Mouse (Mus musculus): ENCODE measurements around the gene Saysd1. TPM values are rescaled to one million over a fixed set of nuclear protein-coding genes. Genes with fewer than 3 reads are reported as not detected.

Saysd1 gene
- polyA plus RNA-seq, 1 experiment from 2014 or later: 14.9 TPM

GRCm38 (mm10) chr14:20128162-20128561 is 10.2 kb downstream of the Saysd1 start:
- H3K9ac ChIP-seq (ENCODE audit: low read depth, low read length): no peak overlapping the region
- H3K4me2 ChIP-seq (replicated peaks; ENCODE audit: low read depth, low read length): no peak overlapping the region
- WGBS: 90% methylated on average over 6 of the region's 6 CpGs
- no peaks in the 10 kb centered on the region for H3K36me3 ChIP-seq (ENCODE audit: control insufficient read depth, insufficient read depth, low read length)
- H3K27ac ChIP-seq (ENCODE audit: low read depth, low read length): no peak overlapping the region
- no peak overlapping the region for H3K4me3 ChIP-seq (ENCODE audit: low read depth, low read length)
- H3K9me3 ChIP-seq (ENCODE audit: control insufficient read depth, low read length): no peaks in the 10 kb centered on the region
- DNase-seq (ENCODE audit: low spot score): no peak
- ATAC-seq (ENCODE audit: low FRiP score): no peak
- no peaks in the 10 kb centered on the region for H3K27me3 ChIP-seq (ENCODE audit: control insufficient read depth, insufficient read depth, low read length)
- H3K4me1 ChIP-seq (replicated peaks; ENCODE audit: control insufficient read depth, insufficient read depth, low read length): no peaks in the 10 kb centered on the region

GRCm38 (mm10) chr14:20127406-20128087 is 10.8 kb downstream of the Saysd1 start:
- WGBS: 83% methylated on average over 15 of the region's 15 CpGs
- H3K27me3 ChIP-seq (ENCODE audit: control insufficient read depth, insufficient read depth, low read length): no peaks in the 10 kb centered on the region
- no peak for ATAC-seq (ENCODE audit: low FRiP score)

DNA sequence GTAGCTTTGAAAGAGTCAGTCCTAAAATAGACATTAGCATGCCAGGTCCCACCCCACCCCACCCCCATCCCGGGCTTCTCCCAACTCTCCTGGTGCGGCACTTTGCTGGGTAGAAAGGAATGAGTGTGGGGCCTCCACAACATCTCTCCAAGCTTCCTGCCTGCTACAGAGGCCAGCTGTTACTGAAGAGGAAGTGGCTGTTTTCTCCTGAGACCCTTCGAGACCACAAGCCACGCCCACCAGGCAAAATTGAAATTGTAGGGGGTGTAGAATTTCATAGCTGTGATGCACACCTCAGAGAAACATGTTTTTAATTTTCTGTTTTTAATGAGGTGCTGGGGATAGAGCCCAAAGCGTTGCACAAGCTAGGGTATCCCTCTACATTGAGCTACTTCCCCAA is 17.5 kb downstream of the Saysd1 start:
- no peaks in the 10 kb centered on the region for H3K9me3 ChIP-seq (ENCODE audit: control insufficient read depth, low read length)

More at GRCm38 (mm10) chr14:20127406-20128087, 10.8 kb downstream of the Saysd1 start:
- no peak for DNase-seq (ENCODE audit: low spot score)
- Histone ChIP-seq H3K9ac (ENCODE audit: low read depth, low read length) (no peak overlapping the region), H3K9me3 (ENCODE audit: control insufficient read depth, low read length) (no peaks in the 10 kb centered on the region), H3K4me3 (ENCODE audit: low read depth, low read length) (no peak overlapping the region), H3K27ac (ENCODE audit: low read depth, low read length) (no peak overlapping the region), H3K36me3 (ENCODE audit: control insufficient read depth, insufficient read depth, low read length) (no peaks in the 10 kb centered on the region), H3K4me1 (replicated peaks; ENCODE audit: control insufficient read depth, insufficient read depth, low read length) (no peaks in the 10 kb centered on the region), H3K4me2 (replicated peaks; ENCODE audit: low read depth, low read length) (no peak overlapping the region)

DNA sequence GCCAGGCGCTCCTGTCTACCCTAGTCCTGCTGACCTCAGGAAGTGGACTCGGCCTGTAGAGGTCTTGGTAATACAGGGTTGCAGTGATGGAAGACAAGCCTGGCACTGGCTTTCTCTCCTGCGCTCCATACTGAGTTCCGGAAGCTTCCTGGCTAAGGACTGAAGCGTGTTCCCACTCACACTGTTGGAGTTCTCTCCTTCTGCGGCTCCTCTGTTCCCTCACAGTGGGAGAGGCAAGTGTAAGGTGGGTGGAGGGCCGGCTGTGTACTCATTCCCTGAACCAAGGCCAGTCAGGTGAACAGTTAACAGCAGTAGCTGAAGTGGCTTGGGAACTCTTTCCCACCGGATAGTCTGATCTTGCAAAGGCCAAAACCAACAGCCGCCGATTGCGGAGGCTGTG is 18.3 kb downstream of the Saysd1 start:
- WGBS: 93% methylated on average over 11 of the region's 11 CpGs
- H3K27me3 ChIP-seq (ENCODE audit: control insufficient read depth, insufficient read depth, low read length): no peaks in the 10 kb centered on the region
- no peaks in the 10 kb centered on the region for H3K9me3 ChIP-seq (ENCODE audit: control insufficient read depth, low read length)
- no peaks in the 10 kb centered on the region for H3K36me3 ChIP-seq (ENCODE audit: control insufficient read depth, insufficient read depth, low read length)
- H3K9ac ChIP-seq (ENCODE audit: low read depth, low read length): no peak overlapping the region
- ATAC-seq (ENCODE audit: low FRiP score) (no peak), DNase-seq (ENCODE audit: low spot score) (no peak)
- H3K4me1 ChIP-seq (replicated peaks; ENCODE audit: control insufficient read depth, insufficient read depth, low read length): no peaks in the 10 kb centered on the region
- no peak overlapping the region for H3K27ac ChIP-seq (ENCODE audit: low read depth, low read length)
- H3K4me3 ChIP-seq (ENCODE audit: low read depth, low read length): no peak overlapping the region
- no peak overlapping the region for H3K4me2 ChIP-seq (replicated peaks; ENCODE audit: low read depth, low read length)

More for the DNA sequence above, 17.5 kb downstream of the Saysd1 start:
- Histone ChIP-seq H3K4me1 (replicated peaks; ENCODE audit: control insufficient read depth, insufficient read depth, low read length) (no peaks in the 10 kb centered on the region), H3K4me2 (replicated peaks; ENCODE audit: low read depth, low read length) (no peak overlapping the region), H3K9ac (ENCODE audit: low read depth, low read length) (no peak overlapping the region), H3K27me3 (ENCODE audit: control insufficient read depth, insufficient read depth, low read length) (no peaks in the 10 kb centered on the region), H3K36me3 (ENCODE audit: control insufficient read depth, insufficient read depth, low read length) (no peaks in the 10 kb centered on the region), H3K4me3 (ENCODE audit: low read depth, low read length) (no peak overlapping the region), H3K27ac (ENCODE audit: low read depth, low read length) (no peak overlapping the region)
- ATAC-seq (ENCODE audit: low FRiP score): no peak
- 76% methylated on average over 5 of the region's 5 CpGs for WGBS
- DNase-seq (ENCODE audit: low spot score): no peak

DNA sequence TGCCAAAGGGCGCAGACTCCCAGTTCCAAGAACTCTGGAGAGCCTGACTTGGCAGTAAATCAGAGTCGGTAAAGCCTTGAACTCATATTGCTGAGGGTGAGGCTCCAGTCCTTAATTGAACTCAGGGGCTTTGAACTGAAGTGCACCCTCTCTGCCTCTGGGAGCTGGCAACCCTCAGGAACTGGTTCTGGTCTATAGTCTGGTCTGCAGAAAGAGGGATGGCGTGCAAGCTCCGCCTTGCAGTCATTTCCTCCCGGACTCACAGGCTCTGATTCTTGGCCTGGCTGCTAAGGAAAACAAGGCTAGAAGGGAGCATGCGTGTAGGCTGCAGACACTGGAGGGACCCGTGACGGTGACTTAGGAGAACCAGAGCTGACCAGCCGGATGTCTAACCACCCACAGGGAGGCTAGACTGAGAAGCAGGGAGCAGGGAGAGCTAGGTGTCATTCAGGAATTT is 22.2 kb downstream of the Saysd1 start:
- H3K36me3 ChIP-seq (ENCODE audit: control insufficient read depth, insufficient read depth, low read length): no peaks in the 10 kb centered on the region
- ATAC-seq (ENCODE audit: low FRiP score): no peak
- DNase-seq (ENCODE audit: low spot score): no peak

GRCm38 (mm10) chr14:20114951-20115350 is 23.4 kb downstream of the Saysd1 start:
- H3K36me3 ChIP-seq (ENCODE audit: control insufficient read depth, insufficient read depth, low read length): no peaks in the 10 kb centered on the region
- H3K27ac ChIP-seq (ENCODE audit: low read depth, low read length): no peak overlapping the region
- ATAC-seq (ENCODE audit: low FRiP score) (no peak), DNase-seq (ENCODE audit: low spot score) (no peak)
- no peak overlapping the region for H3K4me3 ChIP-seq (ENCODE audit: low read depth, low read length)
- 85% methylated on average over 6 of the region's 6 CpGs for WGBS
- H3K4me2 ChIP-seq (replicated peaks; ENCODE audit: low read depth, low read length): no peak overlapping the region
- H3K9ac ChIP-seq (ENCODE audit: low read depth, low read length): no peak overlapping the region
- no peaks in the 10 kb centered on the region for H3K27me3 ChIP-seq (ENCODE audit: control insufficient read depth, insufficient read depth, low read length)
- H3K9me3 ChIP-seq (ENCODE audit: control insufficient read depth, low read length): no peaks in the 10 kb centered on the region
- no peaks in the 10 kb centered on the region for H3K4me1 ChIP-seq (replicated peaks; ENCODE audit: control insufficient read depth, insufficient read depth, low read length)

More for the DNA sequence above, 22.2 kb downstream of the Saysd1 start:
- Histone ChIP-seq H3K4me2 (replicated peaks; ENCODE audit: low read depth, low read length) (no peak overlapping the region), H3K27me3 (ENCODE audit: control insufficient read depth, insufficient read depth, low read length) (no peaks in the 10 kb centered on the region), H3K4me1 (replicated peaks; ENCODE audit: control insufficient read depth, insufficient read depth, low read length) (no peaks in the 10 kb centered on the region), H3K4me3 (ENCODE audit: low read depth, low read length) (no peak overlapping the region), H3K27ac (ENCODE audit: low read depth, low read length) (no peak overlapping the region), H3K9me3 (ENCODE audit: control insufficient read depth, low read length) (no peaks in the 10 kb centered on the region), H3K9ac (ENCODE audit: low read depth, low read length) (no peak overlapping the region)
- 57% methylated on average over 9 of the region's 9 CpGs for WGBS

DNA sequence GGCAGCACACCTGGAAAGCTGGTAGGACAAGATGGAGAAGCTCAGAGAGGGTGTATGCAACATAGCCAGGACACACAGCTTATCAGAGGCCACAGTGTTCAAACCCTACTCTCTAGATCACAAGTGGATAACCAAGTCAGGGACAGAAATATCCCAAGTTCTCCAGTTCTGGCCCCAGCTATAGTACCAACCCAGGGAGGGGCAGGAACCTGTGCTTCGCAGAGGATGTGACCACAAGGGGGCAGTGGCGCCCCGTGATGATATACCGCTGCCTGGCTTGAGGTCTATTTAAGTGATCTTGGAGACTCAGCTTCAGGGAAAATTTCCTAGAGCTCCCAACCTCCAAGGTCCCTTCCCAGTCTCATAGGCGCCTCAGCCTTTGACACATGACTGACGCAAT is 24.4 kb downstream of the Saysd1 start:
- no peaks in the 10 kb centered on the region for H3K36me3 ChIP-seq (ENCODE audit: control insufficient read depth, insufficient read depth, low read length)
- 13% methylated on average over 6 of the region's 6 CpGs for WGBS
- no peak overlapping the region for H3K4me2 ChIP-seq (replicated peaks; ENCODE audit: low read depth, low read length)
- no peak overlapping the region for H3K4me3 ChIP-seq (ENCODE audit: low read depth, low read length)
- H3K27ac ChIP-seq (ENCODE audit: low read depth, low read length): no peak overlapping the region
- H3K27me3 ChIP-seq (ENCODE audit: control insufficient read depth, insufficient read depth, low read length): no peaks in the 10 kb centered on the region
- H3K4me1 ChIP-seq (replicated peaks; ENCODE audit: control insufficient read depth, insufficient read depth, low read length): no peaks in the 10 kb centered on the region
- peak; percentile 61 for ATAC-seq (ENCODE audit: low FRiP score)
- H3K9ac ChIP-seq (ENCODE audit: low read depth, low read length): no peak overlapping the region
- no peaks in the 10 kb centered on the region for H3K9me3 ChIP-seq (ENCODE audit: control insufficient read depth, low read length)
- peak; percentile 93 for DNase-seq (ENCODE audit: low spot score)

DNA sequence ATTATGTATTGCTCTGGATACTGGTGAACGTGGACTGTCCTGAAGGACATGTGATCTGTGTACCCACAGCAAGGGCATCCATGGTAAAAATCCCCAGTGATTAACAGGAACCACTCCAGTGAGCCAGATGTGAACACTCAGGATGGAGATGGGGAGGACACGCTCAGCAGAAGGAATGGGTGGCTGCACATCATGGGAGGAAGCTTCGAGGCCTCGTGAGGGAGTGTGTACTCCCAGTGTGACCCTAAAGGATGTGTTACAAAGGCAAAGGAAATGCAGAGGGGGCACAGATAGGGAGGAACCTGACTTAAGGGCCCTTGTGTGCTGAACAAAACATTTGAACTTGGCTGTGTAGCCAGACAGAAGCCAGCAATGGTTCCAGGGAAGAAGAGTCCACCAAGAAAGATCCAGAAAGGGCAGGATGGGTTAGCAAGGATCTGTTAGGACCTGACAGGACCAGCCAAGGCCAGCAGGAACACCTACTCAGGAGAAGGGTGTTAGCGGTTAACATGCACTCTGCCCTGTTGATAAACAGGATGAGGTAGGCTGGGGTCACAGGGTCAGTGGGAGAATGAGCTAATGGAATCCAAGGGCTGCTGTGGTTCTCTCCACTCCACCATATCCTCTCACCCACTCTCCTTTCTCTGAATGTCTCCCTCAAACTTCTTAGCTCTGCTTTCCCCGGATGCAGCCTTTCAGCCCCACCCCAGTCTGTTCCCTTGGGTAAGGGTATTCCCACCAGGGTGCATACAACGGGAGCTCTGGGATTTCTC is 25.0 kb downstream of the Saysd1 start:
- H3K4me1 ChIP-seq (replicated peaks; ENCODE audit: control insufficient read depth, insufficient read depth, low read length): no peaks in the 10 kb centered on the region
- DNase-seq (ENCODE audit: low spot score) (no peak), ATAC-seq (ENCODE audit: low FRiP score) (no peak)
- H3K27me3 ChIP-seq (ENCODE audit: control insufficient read depth, insufficient read depth, low read length): no peaks in the 10 kb centered on the region
- no peak overlapping the region for H3K27ac ChIP-seq (ENCODE audit: low read depth, low read length)
- no peaks in the 10 kb centered on the region for H3K36me3 ChIP-seq (ENCODE audit: control insufficient read depth, insufficient read depth, low read length)
- no peak overlapping the region for H3K9ac ChIP-seq (ENCODE audit: low read depth, low read length)
- no peak overlapping the region for H3K4me2 ChIP-seq (replicated peaks; ENCODE audit: low read depth, low read length)
- no peaks in the 10 kb centered on the region for H3K9me3 ChIP-seq (ENCODE audit: control insufficient read depth, low read length)
- no peak overlapping the region for H3K4me3 ChIP-seq (ENCODE audit: low read depth, low read length)
- 58% methylated on average over 7 of the region's 7 CpGs for WGBS

GRCm38 (mm10) chr14:20112218-20112617 is 26.1 kb downstream of the Saysd1 start:
- WGBS: 73% methylated on average over 3 of the region's 3 CpGs
- no peaks in the 10 kb centered on the region for H3K9me3 ChIP-seq (ENCODE audit: control insufficient read depth, low read length)
- H3K4me3 ChIP-seq (ENCODE audit: low read depth, low read length): no peak overlapping the region
- ATAC-seq (ENCODE audit: low FRiP score) (no peak), DNase-seq (ENCODE audit: low spot score) (no peak)
- no peaks in the 10 kb centered on the region for H3K27me3 ChIP-seq (ENCODE audit: control insufficient read depth, insufficient read depth, low read length)
- no peaks in the 10 kb centered on the region for H3K36me3 ChIP-seq (ENCODE audit: control insufficient read depth, insufficient read depth, low read length)
- no peaks in the 10 kb centered on the region for H3K4me1 ChIP-seq (replicated peaks; ENCODE audit: control insufficient read depth, insufficient read depth, low read length)
- H3K4me2 ChIP-seq (replicated peaks; ENCODE audit: low read depth, low read length): no peak overlapping the region
- H3K9ac ChIP-seq (ENCODE audit: low read depth, low read length): no peak overlapping the region
- no peak overlapping the region for H3K27ac ChIP-seq (ENCODE audit: low read depth, low read length)

Data from hindbrain, embryonic 11.5 days (tissue).